Mouse (Mus musculus) left cerebral cortex, adult 18-20 months (tissue): ENCODE data around the gene Fhad1. TPM values are rescaled to one million over a fixed set of nuclear protein-coding genes. Genes with fewer than 3 reads are reported as not detected.

Experiments
- DNase-seq, 2 experiments: peaks; one replicate each; pipeline ENCODE4 v3.0.0; 2021 to 2022; ENCODE audit warnings: low spot score in 2 of 2, mixed read lengths in 1 of 2
- total RNA-seq, 2 experiments: library from RNA; stranded (reverse); gene quantifications; 2 replicates each; pipeline ENCODE4 v1.2.3; 2021

Gene Fhad1
- total RNA-seq, 2 experiments from 2014 or later = 7.4 to 9.1 TPM

- no peak for DNase-seq
Observed at GRCm38 (mm10) chr4:141942403-141942802, 72.5 kb downstream of the Fhad1 start.

GRCm38 (mm10) chr4:141941289-141941688, 73.6 kb downstream of the Fhad1 start:
- no peak for DNase-seq

GRCm38 (mm10) chr4:141938535-141938934, 76.3 kb downstream of the Fhad1 start:
- no peak for DNase-seq

- DNase-seq = no peak
Observed at GRCm38 (mm10) chr4:141932785-141933574, 81.9 kb downstream of the Fhad1 start.

- DNase-seq = no peak
Observed at GRCm38 (mm10) chr4:141931526-141931925, 83.4 kb downstream of the Fhad1 start.

- DNase-seq = no peak
Observed at GRCm38 (mm10) chr4:141930001-141930400, 84.9 kb downstream of the Fhad1 start.

GRCm38 (mm10) chr4:141928881-141929281, 86.0 kb downstream of the Fhad1 start:
- DNase-seq = peak; percentile 53 to 54

- no peak for DNase-seq
Observed at GRCm38 (mm10) chr4:141925781-141926345, 89.0 kb downstream of the Fhad1 start.

- DNase-seq = peak; percentile 20 to 47
Observed at GRCm38 (mm10) chr4:141923961-141924360, 90.9 kb downstream of the Fhad1 start.

- DNase-seq = no peak
Observed at GRCm38 (mm10) chr4:141920391-141920790, 94.5 kb downstream of the Fhad1 start.

- DNase-seq = no peak
Observed at GRCm38 (mm10) chr4:141917735-141918419, 97.0 kb downstream of the Fhad1 start.

GRCm38 (mm10) chr4:141914040-141914439, 100.8 kb downstream of the Fhad1 start:
- DNase-seq = no peak

- DNase-seq = no peak
Observed at GRCm38 (mm10) chr4:141913201-141913993, 101.5 kb downstream of the Fhad1 start.

- DNase-seq = no peak
Observed at GRCm38 (mm10) chr4:141904710-141905109, 110.2 kb downstream of the Fhad1 start.

- no peak for DNase-seq
Observed at GRCm38 (mm10) chr4:141902479-141902858, 112.4 kb downstream of the Fhad1 start.

- no peak for DNase-seq
Observed at GRCm38 (mm10) chr4:141901711-141902478, 113.0 kb downstream of the Fhad1 start.

- DNase-seq = no peak
Observed at GRCm38 (mm10) chr4:141900421-141900820, 114.5 kb downstream of the Fhad1 start.

GRCm38 (mm10) chr4:141899936-141900335, 114.9 kb downstream of the Fhad1 start:
- DNase-seq = no peak

GRCm38 (mm10) chr4:141898905-141899304, 116.0 kb downstream of the Fhad1 start:
- no peak for DNase-seq

GRCm38 (mm10) chr4:141897838-141898237, 117.0 kb downstream of the Fhad1 start:
- DNase-seq = no peak

GRCm38 (mm10) chr4:141897225-141897624, 117.7 kb downstream of the Fhad1 start:
- no peak for DNase-seq
